Mouse (Mus musculus): ENCODE data around the gene Ifna4. TPM values are rescaled to one million over a fixed set of nuclear protein-coding genes. Genes with fewer than 3 reads are reported as not detected.
"Not testable (repeated sequence)": the region's sequence is repeated elsewhere in the genome, so short reads cannot be mapped to it uniquely, and the experiment has no call there.

Ifna4 gene
- not detected in 2 replicates for polyA plus RNA-seq (2015; fragmentation: Nextera tagmentation; extraction: Ambion mirVana)

- WGBS: 33% methylated on average over 2 of the region's 2 CpGs
- Histone ChIP-seq H3K4me3 (no peak within 1 kb of the TSS), H3K27me3 (no peaks in the 10 kb centered on the region), H3K4me2 (replicated peaks) (no peak within 1 kb of the TSS), H3K27ac (replicated peaks) (no peak within 1 kb of the TSS), H3K9me3 (no peaks in the 10 kb centered on the region), H3K36me3 (no peaks in the 10 kb centered on the region), H3K4me1 (no peaks in the 10 kb centered on the region), H3K9ac (replicated peaks) (no peak within 1 kb of the TSS)
- no peak for ATAC-seq (replicated peaks)
Observed at GRCm38 (mm10) chr4:88841438-88841911, at the start of gene Ifna4. Ifna4 (plus strand) TSS chr4:88841861.

- not testable (repeated sequence) for H3K4me1 ChIP-seq; H3K4me2 ChIP-seq (replicated peaks); H3K4me3 ChIP-seq; H3K27ac ChIP-seq (replicated peaks); H3K36me3 ChIP-seq; H3K27me3 ChIP-seq; ATAC-seq (replicated peaks); H3K9ac ChIP-seq (replicated peaks); H3K9me3 ChIP-seq
- 0% methylated on average over 15 of the region's 52 CpGs for WGBS
Observed at GRCm38 (mm10) chr4:88793936-88794675, 47.6 kb upstream of the Ifna4 start, which contains the start of gene Gm13275. Gm13275 (plus strand) TSS chr4:88794487.

- not testable (repeated sequence) for ATAC-seq (replicated peaks)
Observed at GRCm38 (mm10) chr4:88797097-88797496, 44.6 kb upstream of the Ifna4 start, which contains the start of gene Gm13279. Gm13279 (plus strand) TSS chr4:88797397.

DNA sequence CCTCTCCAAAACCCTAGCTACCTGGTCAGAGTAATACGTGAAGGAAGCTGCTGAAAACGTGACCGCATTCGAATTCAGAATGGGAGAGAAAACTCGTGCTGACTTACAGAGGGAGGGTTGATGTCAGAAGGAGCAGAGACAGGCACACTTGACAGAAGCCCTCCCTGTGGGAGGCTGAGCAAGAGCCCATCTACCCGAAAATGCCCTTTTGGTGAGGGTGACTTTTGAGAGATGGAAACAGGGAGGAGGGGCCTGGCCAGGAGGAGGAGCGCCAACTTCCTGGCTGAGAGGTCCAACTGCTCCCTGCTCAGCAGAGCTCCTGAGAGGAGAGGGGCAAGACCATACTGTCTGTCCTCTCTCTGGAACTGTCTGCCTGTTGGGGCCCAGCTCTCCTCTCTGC lies 42.3 kb upstream of the Ifna4 start, which contains the start of gene Gm13285:
Gm13285 (plus strand) TSS at position 301 of the 400 bp plus-strand sequence.
- WGBS: 18% methylated on average over 5 of the region's 7 CpGs

More at GRCm38 (mm10) chr4:88797097-88797496, 44.6 kb upstream of the Ifna4 start, which contains the start of gene Gm13279:
- not testable (repeated sequence) for H3K9me3 ChIP-seq; H3K36me3 ChIP-seq; H3K4me2 ChIP-seq (replicated peaks); H3K27me3 ChIP-seq; H3K4me3 ChIP-seq; H3K4me1 ChIP-seq; H3K9ac ChIP-seq (replicated peaks); H3K27ac ChIP-seq (replicated peaks)
- no CpG with 5 or more reads among the region's 28 CpGs for WGBS

GRCm38 (mm10) chr4:88802954-88803353 lies 38.7 kb upstream of the Ifna4 start, which contains the start of gene Gm13287:
Gm13287 (plus strand) TSS chr4:88803254.
- H3K27ac ChIP-seq (replicated peaks); H3K27me3 ChIP-seq; H3K36me3 ChIP-seq; H3K9me3 ChIP-seq; H3K4me2 ChIP-seq (replicated peaks); H3K9ac ChIP-seq (replicated peaks); H3K4me3 ChIP-seq; H3K4me1 ChIP-seq; ATAC-seq (replicated peaks): not testable (repeated sequence)
- no CpG with 5 or more reads among the region's 29 CpGs for WGBS

More for the DNA sequence above, 42.3 kb upstream of the Ifna4 start, which contains the start of gene Gm13285:
- not testable (repeated sequence) for H3K4me2 ChIP-seq (replicated peaks); H3K4me1 ChIP-seq; H3K27me3 ChIP-seq; ATAC-seq (replicated peaks); H3K27ac ChIP-seq (replicated peaks); H3K4me3 ChIP-seq; H3K9me3 ChIP-seq; H3K36me3 ChIP-seq; H3K9ac ChIP-seq (replicated peaks)

DNA sequence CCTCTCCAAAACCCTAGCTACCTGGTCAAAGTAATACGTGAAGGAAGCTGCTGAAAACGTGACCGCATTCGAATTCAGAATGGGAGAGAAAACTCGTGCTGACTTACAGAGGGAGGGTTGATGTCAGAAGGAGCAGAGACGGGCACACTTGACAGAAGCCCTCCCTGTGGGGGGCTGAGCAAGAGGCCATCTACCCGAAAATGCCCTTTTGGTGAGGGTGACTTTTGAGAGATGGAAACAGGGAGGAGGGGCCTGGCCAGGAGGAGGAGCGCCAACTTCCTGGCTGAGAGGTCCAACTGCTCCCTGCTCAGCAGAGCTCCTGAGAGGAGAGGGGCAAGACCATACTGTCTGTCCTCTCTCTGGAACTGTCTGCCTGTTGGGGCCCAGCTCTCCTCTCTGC lies 36.4 kb upstream of the Ifna4 start, which contains the start of gene Gm13288:
Gm13288 (plus strand) TSS at position 301 of the 400 bp plus-strand sequence.
- H3K27ac ChIP-seq (replicated peaks); H3K27me3 ChIP-seq; H3K4me1 ChIP-seq; H3K36me3 ChIP-seq; H3K9ac ChIP-seq (replicated peaks); H3K9me3 ChIP-seq; ATAC-seq (replicated peaks): not testable (repeated sequence)
- peak within 1 kb of the TSS; percentile 30 for H3K4me3 ChIP-seq
- H3K4me2 ChIP-seq (replicated peaks): peak within 1 kb of the TSS; percentile 42
- no CpG with 5 or more reads among the region's 8 CpGs for WGBS

- H3K36me3 ChIP-seq; H3K27ac ChIP-seq (replicated peaks); ATAC-seq (replicated peaks); H3K27me3 ChIP-seq; H3K4me1 ChIP-seq; H3K9me3 ChIP-seq; H3K9ac ChIP-seq (replicated peaks): not testable (repeated sequence)
- WGBS: 0% methylated on average over 1 of the region's 34 CpGs
- Histone ChIP-seq H3K4me3 (peak overlapping the region; percentile 30), H3K4me2 (replicated peaks) (peak overlapping the region; percentile 42)
Observed at GRCm38 (mm10) chr4:88805761-88806160, 35.9 kb upstream of the Ifna4 start.

DNA sequence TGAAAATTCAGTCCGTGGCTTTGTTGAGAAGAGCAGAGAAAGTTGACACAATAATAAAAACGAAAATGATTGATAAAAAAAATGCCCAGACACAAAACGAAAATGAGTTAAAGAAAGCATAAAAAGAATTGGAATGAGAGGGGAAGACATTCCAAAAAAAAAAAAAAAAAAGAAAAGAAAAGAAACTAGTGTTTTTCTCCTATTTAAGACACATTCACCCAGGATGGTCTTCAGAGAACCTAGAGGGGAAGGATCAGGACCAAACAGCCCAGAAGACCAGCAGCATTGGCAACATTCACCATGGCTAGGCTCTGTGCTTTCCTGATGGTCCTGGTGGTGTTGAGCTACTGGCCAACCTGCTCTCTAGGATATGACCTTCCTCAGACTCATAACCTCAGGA lies 25.7 kb upstream of the Ifna4 start, which contains the start of gene Ifna7:
Ifna7 (plus strand) TSS at position 301 of the 400 bp plus-strand sequence.
- Histone ChIP-seq H3K4me2 (replicated peaks) (no peak within 1 kb of the TSS), H3K4me1 (no peaks in the 10 kb centered on the region), H3K27ac (replicated peaks) (no peak within 1 kb of the TSS), H3K36me3 (no peaks in the 10 kb centered on the region), H3K9me3 (no peaks in the 10 kb centered on the region), H3K9ac (replicated peaks) (no peak within 1 kb of the TSS), H3K27me3 (no peaks in the 10 kb centered on the region), H3K4me3 (no peak within 1 kb of the TSS)
- no peak for ATAC-seq (replicated peaks)
- WGBS: 75% methylated on average over 3 of the region's 3 CpGs

GRCm38 (mm10) chr4:88819659-88820058 lies 22.0 kb upstream of the Ifna4 start, which contains the start of gene Ifna11:
Ifna11 (plus strand) TSS chr4:88819959.
- ATAC-seq (replicated peaks): no peak
- Histone ChIP-seq H3K4me1 (no peaks in the 10 kb centered on the region), H3K9ac (replicated peaks) (no peak within 1 kb of the TSS), H3K27me3 (no peaks in the 10 kb centered on the region), H3K9me3 (no peaks in the 10 kb centered on the region), H3K4me2 (replicated peaks) (no peak within 1 kb of the TSS), H3K27ac (replicated peaks) (no peak within 1 kb of the TSS), H3K36me3 (no peaks in the 10 kb centered on the region), H3K4me3 (no peak within 1 kb of the TSS)
- WGBS: 92% methylated on average over 1 of the region's 1 CpGs

- Histone ChIP-seq H3K36me3 (no peaks in the 10 kb centered on the region), H3K27me3 (no peaks in the 10 kb centered on the region), H3K4me2 (replicated peaks) (no peak overlapping the region), H3K27ac (replicated peaks) (no peak overlapping the region), H3K9me3 (no peaks in the 10 kb centered on the region), H3K4me1 (no peaks in the 10 kb centered on the region), H3K4me3 (no peak overlapping the region), H3K9ac (replicated peaks) (no peak overlapping the region)
- no peak for ATAC-seq (replicated peaks)
- 26% methylated on average over 4 of the region's 4 CpGs for WGBS
Observed at GRCm38 (mm10) chr4:88822995-88823394, 18.7 kb upstream of the Ifna4 start.

GRCm38 (mm10) chr4:88827116-88827515 lies 14.5 kb upstream of the Ifna4 start, which contains the start of gene Ifna6:
Ifna6 (plus strand) TSS chr4:88827416.
- not testable (repeated sequence) for H3K27ac ChIP-seq (replicated peaks); H3K4me2 ChIP-seq (replicated peaks); H3K4me1 ChIP-seq; H3K9ac ChIP-seq (replicated peaks); H3K4me3 ChIP-seq; H3K36me3 ChIP-seq; H3K27me3 ChIP-seq; ATAC-seq (replicated peaks); H3K9me3 ChIP-seq

DNA sequence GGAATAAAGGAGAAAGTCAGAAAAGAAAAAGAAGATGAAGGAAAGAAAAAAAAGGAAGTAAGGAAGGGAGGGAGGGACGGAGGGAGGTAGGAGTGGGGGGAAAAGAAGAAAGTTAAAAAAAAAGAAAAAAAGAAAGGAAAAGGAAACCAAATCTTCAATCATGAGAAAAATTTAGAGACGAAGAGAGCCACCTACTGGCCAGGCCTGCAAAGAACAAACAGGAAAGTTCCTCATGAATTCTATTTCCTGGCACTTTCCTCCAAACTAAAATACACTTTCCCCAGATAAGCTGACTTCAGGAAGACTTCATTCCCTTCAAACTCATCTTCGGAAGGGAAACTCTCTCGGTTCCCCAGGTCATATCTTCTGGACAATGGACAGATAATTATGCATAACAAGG lies 11.1 kb upstream of the Ifna4 start:
- Histone ChIP-seq H3K27ac (replicated peaks) (no peak overlapping the region), H3K9me3 (no peaks in the 10 kb centered on the region), H3K4me3 (no peak overlapping the region), H3K36me3 (no peaks in the 10 kb centered on the region), H3K27me3 (no peaks in the 10 kb centered on the region), H3K4me1 (no peaks in the 10 kb centered on the region), H3K9ac (replicated peaks) (no peak overlapping the region), H3K4me2 (replicated peaks) (no peak overlapping the region)
- 22% methylated on average over 4 of the region's 4 CpGs for WGBS
- ATAC-seq (replicated peaks): no peak

Measured in forebrain, embryonic 15.5 days (tissue).